8 mouse cellular contexts compared by ENCODE assay signal in genomic region chr3:101518810-101519209, GRCm38 (mm10).
DNase-seq lines count a peak whose midpoint lies in the region; ATAC-seq and TF ChIP-seq lines count a peak whose summit lies in the region.
"Had no signal": no experiment of that assay in that cellular context is flagged by ENCODE, and none has a peak within 500 bp of the region (broad histone marks: within the 10 kb centered on the region; RNA-seq: fewer than 3 reads in every experiment).

No protein-coding gene starts in this region.

- H3K36me3 ChIP-seq in heart, postnatal 0 days (replicated peaks; ENCODE audit: control insufficient read depth, insufficient read depth, low read length), result no peaks in the 10 kb centered on the region
- no peaks in the 10 kb centered on the region for H3K36me3 ChIP-seq in hindbrain, embryonic 15.5 days
- H3K36me3 ChIP-seq in lung, embryonic 15.5 days, result no peaks in the 10 kb centered on the region

- DNase-seq in heart, postnatal 0 days (ENCODE audit: low spot score), result peak; percentile 33
- no peak for DNase-seq in heart, adult 8-10 months (ENCODE audit: low spot score)
- DNase-seq in MN1 (ENCODE audit: low spot score), result peak; percentile 25
- no peak for DNase-seq in B cell, adult 2 months
- no peak for DNase-seq in gastrocnemius, postnatal 14 days

- H3K27me3 ChIP-seq in heart, postnatal 0 days (ENCODE audit: control insufficient read depth, insufficient read depth, low read length), result no peaks in the 10 kb centered on the region
- H3K27me3 ChIP-seq in hindbrain, embryonic 15.5 days, result no peaks in the 10 kb centered on the region
- H3K27me3 ChIP-seq in lung, embryonic 15.5 days, result no peaks in the 10 kb centered on the region

- WGBS in heart, postnatal 0 days, result 14% methylated on average over 6 of the region's 6 CpGs
- 30% methylated on average over 6 of the region's 6 CpGs for WGBS in hindbrain, embryonic 15.5 days
- 25% methylated on average over 6 of the region's 6 CpGs for WGBS in lung, embryonic 15.5 days

- H3K27ac ChIP-seq in heart, postnatal 0 days (ENCODE audit: low read depth), result peak overlapping the region; percentile 52
- peak overlapping the region; percentile 29; the same call in 1 of the 2 replicates for H3K27ac ChIP-seq in hindbrain, embryonic 15.5 days (replicated peaks)
- H3K27ac ChIP-seq in lung, embryonic 15.5 days, result peak overlapping the region; percentile 65

- no peak for TF ChIP-seq EP300 in heart, postnatal 0 days (IDR thresholded peaks at IDR 0.05; ENCODE audit: low read depth)

- TF ChIP-seq CTCF in heart, postnatal 0 days (IDR thresholded peaks at IDR 0.05; ENCODE audit: low read depth), result no peak

- intact Hi-C loops in gastrocnemius, postnatal 14 days (cut with DNase I; ENCODE audit: low total_unique reads), result no loop called here

- H3K4me1 ChIP-seq in heart, postnatal 0 days (ENCODE audit: control insufficient read depth, insufficient read depth), result peaks cover 41% of the 10 kb centered on the region
- peaks cover 39% of the 10 kb centered on the region for H3K4me1 ChIP-seq in hindbrain, embryonic 15.5 days (replicated peaks)
- H3K4me1 ChIP-seq in lung, embryonic 15.5 days, result peaks cover 45% of the 10 kb centered on the region

- H3K4me3 ChIP-seq in heart, postnatal 0 days (ENCODE audit: low read depth, low read length), result no peak overlapping the region
- no peak overlapping the region for H3K4me3 ChIP-seq in hindbrain, embryonic 15.5 days
- H3K4me3 ChIP-seq in lung, embryonic 15.5 days, result no peak overlapping the region
- H3K4me3 ChIP-seq: myocyte had no signal

- no peak overlapping the region for H3K9ac ChIP-seq in heart, postnatal 0 days (replicated peaks; ENCODE audit: low read depth, low read length)
- no peak overlapping the region for H3K9ac ChIP-seq in hindbrain, embryonic 15.5 days
- H3K9ac ChIP-seq in lung, embryonic 15.5 days, result no peak overlapping the region

- peak; percentile 50; the same call in 1 of the 2 replicates for ATAC-seq in heart, postnatal 0 days (ENCODE audit: insufficient read depth, low read depth)
- ATAC-seq in hindbrain, embryonic 15.5 days (ENCODE audit: low FRiP score, low read depth), result no peak
- no peak for ATAC-seq in lung, embryonic 15.5 days (ENCODE audit: borderline replicate concordance, extremely low read depth, low FRiP score, low TSS enrichment)

- H3K9me3 ChIP-seq in heart, postnatal 0 days (replicated peaks; ENCODE audit: control insufficient read depth, low read length), result no peaks in the 10 kb centered on the region
- H3K9me3 ChIP-seq in hindbrain, embryonic 15.5 days, result no peaks in the 10 kb centered on the region
- no peaks in the 10 kb centered on the region for H3K9me3 ChIP-seq in lung, embryonic 15.5 days

- H3K4me2 ChIP-seq in heart, postnatal 0 days (ENCODE audit: low read depth, low read length), result no peak overlapping the region
- H3K4me2 ChIP-seq in hindbrain, embryonic 15.5 days, result no peak overlapping the region
- no peak overlapping the region for H3K4me2 ChIP-seq in lung, embryonic 15.5 days

Comparison
In these comparisons a context has a peak if more than half of its experiments do, and no peak if none do; other contexts are left out.
1. DNase-seq: peak in heart, postnatal 0 days (single experiment) and MN1 (single experiment); none in heart, adult 8-10 months (single experiment), B cell, adult 2 months (0 of 2) and gastrocnemius, postnatal 14 days (single experiment).
2. Peak in every context shown above with its lines, with median percentiles within 50 percentile points of each other: H3K27ac ChIP-seq.